Mouse (Mus musculus): ENCODE measurements at regions not wholly inside any gene's neighbourhood (a gene's known extent, or its start where the extent isn't known, plus 50 kb on each side); places are given as distances from the start of the nearest gene placed in this dataset.
A peak's percentile ranks its signal among the peaks of the same experiment; 100 is the strongest.

DNA sequence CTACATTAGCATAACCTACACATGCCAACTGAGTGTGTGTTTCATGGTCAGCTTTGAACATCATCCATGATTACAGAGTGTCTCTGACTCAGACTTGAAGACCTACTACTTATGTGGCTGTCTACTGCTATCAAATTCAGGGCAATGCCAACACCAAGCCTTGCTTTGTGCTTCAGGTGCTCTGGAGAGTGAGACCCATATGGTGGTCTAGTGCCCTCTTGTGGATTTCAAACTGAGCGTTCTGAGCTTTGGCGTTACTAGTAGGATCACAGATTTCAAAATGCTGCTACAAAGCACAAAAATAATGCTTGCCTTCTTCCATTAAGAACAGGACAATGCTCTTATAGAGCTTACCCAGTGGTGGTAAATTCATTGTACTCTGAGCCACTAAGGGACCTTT lies 258.8 kb upstream of the Tnp1 start:
- Histone ChIP-seq H3K27me3 (ENCODE audit: control insufficient read depth, insufficient read depth, insufficient read length) (no peaks in the 10 kb centered on the region), H3K79me2 (ENCODE audit: control insufficient read depth, insufficient read depth) (no peaks in the 10 kb centered on the region), H3ac (ENCODE audit: control insufficient read depth, insufficient read length, low read depth) (no peak overlapping the region), H3K36me3 (ENCODE audit: control insufficient read depth, insufficient read depth) (no peaks in the 10 kb centered on the region), H3K79me3 (ENCODE audit: low read depth) (no peaks in the 10 kb centered on the region), H3K4me3 (ENCODE audit: insufficient read depth, poor library complexity, severe bottlenecking) (no peak overlapping the region)
- TF ChIP-seq MYOG (IDR thresholded peaks at IDR 0.05; ENCODE audit: control insufficient read depth, extremely low read depth, insufficient read length), result no peak
- no peak for TF ChIP-seq MAX (IDR thresholded peaks at IDR 0.05)
- TF ChIP-seq CTCF (IDR thresholded peaks at IDR 0.05; ENCODE audit: control insufficient read depth, insufficient read depth, insufficient read length), result peak; percentile 10

DNA sequence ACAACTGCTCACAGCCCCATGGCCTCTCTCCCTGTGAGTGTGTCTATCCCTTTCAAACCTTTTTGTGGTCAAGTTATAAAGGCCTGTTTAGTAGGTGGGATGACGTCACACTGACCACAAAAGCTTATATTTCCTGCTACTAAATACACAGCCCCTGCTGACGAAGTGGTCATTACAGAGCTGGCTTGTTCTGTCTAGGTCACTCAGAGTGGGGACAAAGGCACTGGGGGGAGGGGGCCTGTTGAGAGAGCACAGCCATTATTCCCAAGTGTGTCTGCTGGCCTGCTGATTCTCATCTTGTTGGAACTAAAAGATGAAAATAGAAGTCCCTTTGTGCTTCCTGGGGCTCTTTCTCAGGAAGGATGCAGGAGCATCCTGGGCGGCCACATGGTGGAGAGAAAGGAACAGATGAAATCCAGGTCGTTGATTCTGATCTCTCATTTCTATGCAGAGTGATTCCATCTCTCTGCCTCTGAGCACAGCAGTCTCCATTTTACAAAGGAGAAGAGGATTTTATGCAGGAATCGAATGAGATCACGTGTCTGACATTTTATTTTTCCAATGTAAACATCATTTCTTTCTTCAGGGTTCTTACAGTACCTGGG lies 255.2 kb upstream of the Tnp1 start:
- TF ChIP-seq FOSL1 (IDR thresholded peaks at IDR 0.05; ENCODE audit: insufficient read depth, low read length, poor library complexity, severe bottlenecking) (no peak), USF1 (IDR thresholded peaks at IDR 0.05; ENCODE audit: low read depth) (no peak), MYOD1 (IDR thresholded peaks at IDR 0.05; ENCODE audit: control insufficient read depth, insufficient read length, low read depth) (peak; percentile 6)
- no peak overlapping the region for H3K4me3 ChIP-seq (ENCODE audit: insufficient read depth, poor library complexity, severe bottlenecking)
- no peaks in the 10 kb centered on the region for H3K27me3 ChIP-seq (ENCODE audit: control insufficient read depth, insufficient read depth, insufficient read length)
- no peaks in the 10 kb centered on the region for H3K36me3 ChIP-seq (ENCODE audit: control insufficient read depth, insufficient read depth)
- no peak overlapping the region for H3ac ChIP-seq (ENCODE audit: control insufficient read depth, insufficient read length, low read depth)
- no peaks in the 10 kb centered on the region for H3K79me2 ChIP-seq (ENCODE audit: control insufficient read depth, insufficient read depth)
- H3K79me3 ChIP-seq (ENCODE audit: low read depth), result no peaks in the 10 kb centered on the region

DNA sequence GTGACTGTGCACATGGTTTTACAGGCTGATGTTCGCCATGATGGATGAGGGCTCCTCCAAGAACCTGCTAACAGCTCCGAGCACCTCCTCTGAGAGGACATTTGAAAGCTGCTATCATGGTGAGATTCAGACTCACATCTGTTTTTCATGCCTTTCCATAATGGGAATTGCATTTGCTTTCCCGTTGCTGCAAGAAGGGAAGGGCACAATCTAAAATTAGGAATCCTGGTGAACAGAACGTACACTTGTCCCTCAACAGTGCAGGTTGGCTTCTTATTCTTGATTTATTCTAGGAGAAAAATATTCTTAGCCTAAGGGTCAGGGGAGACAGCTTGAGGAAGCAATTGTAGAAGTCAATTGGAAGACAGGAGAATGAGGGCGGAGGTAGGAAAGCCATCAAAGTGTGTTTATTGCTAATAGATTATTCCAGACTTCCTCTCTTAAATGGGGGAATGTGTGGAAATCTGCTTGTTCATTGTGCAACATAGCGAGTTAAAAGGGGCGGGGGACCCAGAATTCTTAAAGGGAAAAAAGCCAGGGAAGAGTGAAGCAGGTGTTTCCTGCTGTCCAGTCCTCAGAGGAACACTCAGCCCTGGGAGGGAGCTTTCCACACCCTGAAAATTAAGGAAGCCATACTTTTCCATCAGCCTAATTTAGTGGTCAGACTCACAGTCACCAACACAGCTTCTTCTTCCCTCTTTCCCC lies 253.5 kb upstream of the Tnp1 start:
- Histone ChIP-seq H3K79me2 (ENCODE audit: control insufficient read depth, insufficient read depth) (no peaks in the 10 kb centered on the region), H3K36me3 (ENCODE audit: control insufficient read depth, insufficient read depth) (no peaks in the 10 kb centered on the region), H3K4me3 (ENCODE audit: insufficient read depth, poor library complexity, severe bottlenecking) (no peak overlapping the region), H3ac (ENCODE audit: control insufficient read depth, insufficient read length, low read depth) (no peak overlapping the region), H3K27me3 (ENCODE audit: control insufficient read depth, insufficient read depth, insufficient read length) (no peaks in the 10 kb centered on the region), H3K79me3 (ENCODE audit: low read depth) (no peaks in the 10 kb centered on the region)
- no peak for TF ChIP-seq FOSL1 (IDR thresholded peaks at IDR 0.05; ENCODE audit: insufficient read depth, low read length, poor library complexity, severe bottlenecking)
- no peak for TF ChIP-seq MAX (IDR thresholded peaks at IDR 0.05)
- no peak for TF ChIP-seq CEBPB (IDR thresholded peaks at IDR 0.05; ENCODE audit: low read depth)

DNA sequence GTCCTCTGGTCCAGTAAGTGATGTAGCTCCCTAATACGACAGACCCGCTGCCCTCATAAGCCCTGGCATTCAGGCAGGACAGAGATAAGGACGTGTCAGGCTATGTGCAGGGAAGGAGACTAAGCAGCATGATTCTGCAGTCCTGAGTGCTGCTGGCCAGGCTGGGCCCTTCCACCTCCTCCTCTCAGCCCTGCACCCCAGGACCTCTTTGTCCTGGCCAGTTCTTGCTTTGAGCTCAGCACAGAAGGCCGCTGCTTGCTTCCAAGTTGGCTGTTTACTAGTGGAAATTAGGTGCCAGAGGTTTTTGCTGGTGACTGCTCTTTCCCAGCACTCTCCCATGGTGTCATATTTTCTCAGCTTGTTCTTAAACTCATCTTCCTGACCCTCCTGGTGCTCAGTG lies 249.3 kb upstream of the Tnp1 start:
- H3K4me3 ChIP-seq (ENCODE audit: insufficient read depth, poor library complexity, severe bottlenecking), result no peak overlapping the region
- H3K27me3 ChIP-seq (ENCODE audit: control insufficient read depth, insufficient read depth, insufficient read length), result no peaks in the 10 kb centered on the region
- no peaks in the 10 kb centered on the region for H3K36me3 ChIP-seq (ENCODE audit: control insufficient read depth, insufficient read depth)
- no peaks in the 10 kb centered on the region for H3K79me3 ChIP-seq (ENCODE audit: low read depth)
- no peaks in the 10 kb centered on the region for H3K79me2 ChIP-seq (ENCODE audit: control insufficient read depth, insufficient read depth)
- H3ac ChIP-seq (ENCODE audit: control insufficient read depth, insufficient read length, low read depth), result no peak overlapping the region
- TF ChIP-seq CEBPB (IDR thresholded peaks at IDR 0.05; ENCODE audit: low read depth) (no peak), FOSL1 (IDR thresholded peaks at IDR 0.05; ENCODE audit: insufficient read depth, low read length, poor library complexity, severe bottlenecking) (no peak), USF1 (IDR thresholded peaks at IDR 0.05; ENCODE audit: low read depth) (no peak), MAX (IDR thresholded peaks at IDR 0.05) (no peak), MYOD1 (IDR thresholded peaks at IDR 0.05; ENCODE audit: control insufficient read depth, insufficient read length, low read depth) (no peak), CTCF (IDR thresholded peaks at IDR 0.05; ENCODE audit: control insufficient read depth, insufficient read depth, insufficient read length) (no peak), MYOG (IDR thresholded peaks at IDR 0.05; ENCODE audit: control insufficient read depth, extremely low read depth, insufficient read length) (no peak)

DNA sequence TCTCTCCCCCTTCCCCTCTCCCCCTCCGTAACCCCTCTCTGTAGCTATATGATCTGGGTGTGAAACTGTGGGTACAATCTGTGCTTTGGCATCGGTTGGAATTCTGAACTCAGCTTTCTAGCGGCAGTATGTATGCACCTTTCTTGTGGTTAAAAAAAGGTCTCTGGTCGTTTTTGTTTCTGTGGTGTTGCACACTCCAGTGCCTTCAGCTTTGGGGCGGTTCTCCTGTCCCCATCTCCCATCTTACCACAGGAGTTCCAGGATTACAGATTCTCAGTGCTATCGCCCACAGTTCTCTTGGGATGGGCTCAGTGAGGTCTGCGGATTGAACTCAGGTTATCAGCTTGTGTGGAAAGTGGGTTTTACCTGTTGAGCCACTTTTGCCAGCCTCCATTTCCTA lies 248.5 kb upstream of the Tnp1 start:
- TF ChIP-seq FOSL1 (IDR thresholded peaks at IDR 0.05; ENCODE audit: insufficient read depth, low read length, poor library complexity, severe bottlenecking), result no peak
- TF ChIP-seq MYOG (IDR thresholded peaks at IDR 0.05; ENCODE audit: control insufficient read depth, extremely low read depth, insufficient read length), result no peak
- no peak for TF ChIP-seq CEBPB (IDR thresholded peaks at IDR 0.05; ENCODE audit: low read depth)
- TF ChIP-seq USF1 (IDR thresholded peaks at IDR 0.05; ENCODE audit: low read depth), result no peak
- Histone ChIP-seq H3K27me3 (ENCODE audit: control insufficient read depth, insufficient read depth, insufficient read length) (no peaks in the 10 kb centered on the region), H3K36me3 (ENCODE audit: control insufficient read depth, insufficient read depth) (no peaks in the 10 kb centered on the region), H3K79me3 (ENCODE audit: low read depth) (no peaks in the 10 kb centered on the region), H3K79me2 (ENCODE audit: control insufficient read depth, insufficient read depth) (no peaks in the 10 kb centered on the region), H3K4me3 (ENCODE audit: insufficient read depth, poor library complexity, severe bottlenecking) (no peak overlapping the region), H3ac (ENCODE audit: control insufficient read depth, insufficient read length, low read depth) (no peak overlapping the region)

DNA sequence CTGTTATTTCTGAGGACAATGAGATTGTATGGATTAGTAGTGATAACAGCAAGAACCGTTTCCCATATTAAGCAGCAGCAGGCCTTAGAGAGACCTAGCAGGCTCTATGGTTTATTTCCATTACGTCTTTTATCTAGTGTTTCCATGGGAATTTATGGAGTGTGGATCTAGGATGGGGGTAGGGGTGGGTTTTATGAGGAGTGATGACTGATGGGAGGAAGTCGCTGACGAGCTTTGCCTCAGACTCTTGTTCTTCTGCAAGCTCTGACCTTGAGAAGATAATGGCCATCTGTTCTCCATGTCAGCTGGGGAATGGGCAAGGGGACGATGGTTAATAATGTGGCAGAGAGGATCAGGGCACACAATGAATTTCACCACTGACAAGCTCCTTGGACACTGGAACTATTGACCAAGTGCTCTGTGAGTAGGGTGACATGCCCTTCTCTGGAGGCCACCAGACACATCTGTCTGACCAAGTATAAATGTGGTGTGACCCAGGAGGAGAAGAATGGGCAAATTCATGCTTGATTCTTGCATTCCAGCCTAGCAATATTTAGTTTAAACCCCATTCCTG lies 243.9 kb upstream of the Tnp1 start:
- Histone ChIP-seq H3K79me3 (ENCODE audit: low read depth) (no peaks in the 10 kb centered on the region), H3ac (ENCODE audit: control insufficient read depth, insufficient read length, low read depth) (no peak overlapping the region), H3K27me3 (ENCODE audit: control insufficient read depth, insufficient read depth, insufficient read length) (no peaks in the 10 kb centered on the region), H3K36me3 (ENCODE audit: control insufficient read depth, insufficient read depth) (no peaks in the 10 kb centered on the region), H3K4me3 (ENCODE audit: insufficient read depth, poor library complexity, severe bottlenecking) (no peak overlapping the region), H3K79me2 (ENCODE audit: control insufficient read depth, insufficient read depth) (no peaks in the 10 kb centered on the region)
- TF ChIP-seq CTCF (IDR thresholded peaks at IDR 0.05; ENCODE audit: control insufficient read depth, insufficient read depth, insufficient read length) (no peak), CEBPB (IDR thresholded peaks at IDR 0.05; ENCODE audit: low read depth) (no peak), MYOG (IDR thresholded peaks at IDR 0.05; ENCODE audit: control insufficient read depth, extremely low read depth, insufficient read length) (no peak), FOSL1 (IDR thresholded peaks at IDR 0.05; ENCODE audit: insufficient read depth, low read length, poor library complexity, severe bottlenecking) (no peak), USF1 (IDR thresholded peaks at IDR 0.05; ENCODE audit: low read depth) (no peak), MAX (IDR thresholded peaks at IDR 0.05) (no peak), MYOD1 (IDR thresholded peaks at IDR 0.05; ENCODE audit: control insufficient read depth, insufficient read length, low read depth) (no peak)

Measured in C2C12 (cell line).